Mouse (Mus musculus) thymus, adult 2 months (tissue): ENCODE data around the gene Anp32a. TPM values are rescaled to one million over a fixed set of nuclear protein-coding genes. Genes with fewer than 3 reads are reported as not detected.

Experiments used
- DNase-seq: peaks from one replicate; pipeline ENCODE4 v3.0.0; 2021
- H3K27ac ChIP-seq: fragments of 200-500 bp; 2 replicates; pipeline ENCODE4 v1.5.1; 2012; ENCODE audit warnings: low read length, control low read depth; ENCODE audit not compliant: control insufficient read depth, insufficient read depth
- H3K27me3 ChIP-seq: fragments of 200-500 bp; 2 replicates; pipeline ENCODE4 v1.6.1; 2012; ENCODE audit warnings: mild to moderate bottlenecking, low read length, moderate library complexity, mixed read lengths; ENCODE audit not compliant: control insufficient read depth, insufficient read depth
- H3K36me3 ChIP-seq: fragments of 200-500 bp; 2 replicates; pipeline ENCODE4 v1.6.1; 2012; ENCODE audit warnings: mild to moderate bottlenecking, low read length, moderate library complexity; ENCODE audit not compliant: control insufficient read depth, insufficient read depth
- H3K4me1 ChIP-seq: fragments of 200-500 bp; replicated peaks from 2 replicates; pipeline ENCODE4 v1.6.1; 2012; ENCODE audit warnings: low read length; ENCODE audit not compliant: control insufficient read depth, insufficient read depth
- H3K4me3 ChIP-seq: fragments of 200-500 bp; 2 replicates; pipeline ENCODE4 v1.5.1; 2012; ENCODE audit warnings: mild to moderate bottlenecking, low read length, control low read depth, moderate library complexity; ENCODE audit not compliant: control insufficient read depth, insufficient read depth
- CTCF ChIP-seq: fragments of 200-500 bp; IDR thresholded peaks from 2 replicates; pipeline ENCODE4 v1.5.1; 2012; ENCODE audit warnings: mild to moderate bottlenecking, control low read depth, low read length, moderate library complexity, borderline replicate concordance; ENCODE audit not compliant: control insufficient read depth, poor library complexity, insufficient read depth; ENCODE audit errors: extremely low read depth
- POLR2A ChIP-seq: fragments of 200-500 bp; IDR thresholded peaks from 2 replicates; pipeline ENCODE4 v1.6.1; 2012; ENCODE audit warnings: mild to moderate bottlenecking, low read length, control low read depth, moderate library complexity; ENCODE audit not compliant: control insufficient read depth, poor library complexity, insufficient read depth; ENCODE audit errors: extremely low read depth
- WGBS: fragments of 180-500 bp; shearing (Covaris S2); methylation state at CpG from one replicate; pipeline ENCODE4 v1.1.7; 2018; 5-methylcytosine and 5-hydroxymethylcytosine counted together
- polyA plus RNA-seq: library from polyadenylated mRNA; depleted of rRNA; stranded (reverse); fragments of >200 nt; gene quantifications from 2 replicates; pipeline ENCODE4 v1.2.3, GENCODE M21; 2012

Anp32a gene
- polyA plus RNA-seq, 1 experiment = 37.4 TPM

- TF ChIP-seq CTCF (no peak), POLR2A (no peak)
- Histone ChIP-seq H3K27ac (no peak overlapping the region), H3K36me3 (no peaks in the 10 kb centered on the region), H3K4me1 (no peaks in the 10 kb centered on the region), H3K4me3 (no peak overlapping the region), H3K27me3 (no peaks in the 10 kb centered on the region)
- no peak for DNase-seq
- WGBS = 91% methylated on average over 3 of the region's 3 CpGs
Measured at GRCm38 (mm10) chr9:62325965-62326364, 15.1 kb upstream of the Anp32a start.

GRCm38 (mm10) chr9:62334298-62334825 lies 6.7 kb upstream of the Anp32a start:
- no peak for DNase-seq
- Histone ChIP-seq H3K4me1 (no peaks in the 10 kb centered on the region), H3K4me3 (no peak overlapping the region), H3K27ac (no peak overlapping the region), H3K36me3 (no peaks in the 10 kb centered on the region), H3K27me3 (no peaks in the 10 kb centered on the region)
- 95% methylated on average over 9 of the region's 9 CpGs for WGBS
- TF ChIP-seq POLR2A = no peak
- TF ChIP-seq CTCF = no peak

- WGBS = 93% methylated on average over 12 of the region's 12 CpGs
- no peaks in the 10 kb centered on the region for H3K27me3 ChIP-seq
- no peak for DNase-seq
- TF ChIP-seq CTCF (no peak), POLR2A (no peak)
- no peak overlapping the region for H3K4me3 ChIP-seq
- no peak overlapping the region for H3K27ac ChIP-seq
- no peaks in the 10 kb centered on the region for H3K4me1 ChIP-seq
- no peaks in the 10 kb centered on the region for H3K36me3 ChIP-seq
Measured at GRCm38 (mm10) chr9:62335396-62335795, 5.7 kb upstream of the Anp32a start.

- no peak overlapping the region for H3K4me3 ChIP-seq
- H3K4me1 ChIP-seq = no peaks in the 10 kb centered on the region
- TF ChIP-seq POLR2A = no peak
- H3K36me3 ChIP-seq = no peaks in the 10 kb centered on the region
- no peaks in the 10 kb centered on the region for H3K27me3 ChIP-seq
- no peak for DNase-seq
- 92% methylated on average over 4 of the region's 4 CpGs for WGBS
- H3K27ac ChIP-seq = no peak overlapping the region
Measured at GRCm38 (mm10) chr9:62337924-62338635, 3.0 kb upstream of the Anp32a start.

GRCm38 (mm10) chr9:62338636-62339191 lies 2.4 kb upstream of the Anp32a start:
- no peaks in the 10 kb centered on the region for H3K36me3 ChIP-seq
- no peak for DNase-seq
- TF ChIP-seq POLR2A = no peak
- TF ChIP-seq CTCF = no peak
- no peak overlapping the region for H3K4me3 ChIP-seq
- WGBS = 92% methylated on average over 9 of the region's 9 CpGs
- no peaks in the 10 kb centered on the region for H3K4me1 ChIP-seq
- H3K27me3 ChIP-seq = no peaks in the 10 kb centered on the region
- H3K27ac ChIP-seq = no peak overlapping the region

- WGBS = 4% methylated on average over 48 of the region's 48 CpGs
- Histone ChIP-seq H3K4me3 (peak overlapping the region; percentile 53), H3K27ac (no peak overlapping the region), H3K4me1 (peaks cover 6% of the 10 kb centered on the region), H3K36me3 (no peaks in the 10 kb centered on the region), H3K27me3 (no peaks in the 10 kb centered on the region)
- no peak for DNase-seq
- TF ChIP-seq CTCF (no peak), POLR2A (no peak)
Measured at GRCm38 (mm10) chr9:62340301-62341122, 581 bp upstream of the Anp32a start.
